Mouse (Mus musculus): Measurements from ENCODE around the gene Gm19345.

Gm19345 gene

DNA sequence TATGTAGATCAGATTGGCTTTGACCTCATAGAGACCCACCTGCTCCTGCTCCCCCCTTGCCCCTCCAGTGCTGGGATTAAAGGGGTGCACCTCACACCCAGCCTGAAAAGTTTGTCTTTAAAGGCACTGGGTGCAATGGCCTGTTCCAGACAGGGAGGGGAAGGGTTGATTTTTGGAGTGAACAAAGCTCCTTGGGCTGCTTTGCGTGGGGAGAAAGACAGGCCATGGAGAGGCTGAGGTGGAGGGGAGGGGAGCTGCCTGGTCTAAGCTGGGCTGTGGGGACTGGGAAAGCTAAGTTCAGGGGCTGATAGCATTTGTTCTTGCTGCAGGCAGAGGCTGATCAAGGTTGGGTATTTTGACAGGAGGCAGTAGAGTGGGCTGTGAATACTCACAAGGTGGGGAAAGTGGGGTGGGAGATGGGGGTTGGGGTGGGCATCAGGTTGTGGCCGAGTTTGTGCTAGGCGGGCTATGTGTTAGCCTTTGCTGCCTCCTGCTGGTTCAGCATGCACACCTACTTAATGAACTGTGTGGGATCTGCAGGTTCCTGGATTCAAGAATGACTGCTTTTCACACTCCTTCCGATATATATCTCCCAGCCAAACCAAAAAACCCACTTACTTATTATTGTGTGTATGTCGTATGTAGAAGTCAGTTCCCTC is 20.3 kb downstream of the Gm19345 start:
- in situ Hi-C loops (cut with MboI): no loop called here

GRCm38 (mm10) chr7:19875948-19876682 is 24.3 kb downstream of the Gm19345 start:
- in situ Hi-C loops (cut with MboI): no loop called here

GRCm38 (mm10) chr7:19876781-19877425 is 25.1 kb downstream of the Gm19345 start:
- in situ Hi-C loops (cut with MboI): no loop called here

DNA sequence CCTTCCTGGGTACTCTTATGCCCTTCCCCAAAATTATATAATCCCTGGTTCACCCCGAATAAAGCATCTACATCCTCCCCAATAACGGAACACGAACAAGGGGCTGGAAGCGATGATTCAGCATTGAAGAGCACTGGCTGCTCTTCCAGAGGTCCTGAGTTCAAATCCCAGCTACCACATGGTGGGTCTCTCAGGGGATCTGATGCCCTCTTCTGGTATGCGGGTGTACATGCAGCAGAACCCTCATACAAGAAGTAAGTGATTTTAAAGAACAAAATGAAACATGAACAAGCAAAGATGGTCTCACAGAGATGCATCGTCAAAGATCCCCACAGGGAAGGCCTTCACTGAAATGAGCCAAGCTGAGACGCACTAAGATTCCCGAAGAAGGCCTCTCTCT is 29.0 kb downstream of the Gm19345 start:
- in situ Hi-C loops (cut with MboI): no loop called here

DNA sequence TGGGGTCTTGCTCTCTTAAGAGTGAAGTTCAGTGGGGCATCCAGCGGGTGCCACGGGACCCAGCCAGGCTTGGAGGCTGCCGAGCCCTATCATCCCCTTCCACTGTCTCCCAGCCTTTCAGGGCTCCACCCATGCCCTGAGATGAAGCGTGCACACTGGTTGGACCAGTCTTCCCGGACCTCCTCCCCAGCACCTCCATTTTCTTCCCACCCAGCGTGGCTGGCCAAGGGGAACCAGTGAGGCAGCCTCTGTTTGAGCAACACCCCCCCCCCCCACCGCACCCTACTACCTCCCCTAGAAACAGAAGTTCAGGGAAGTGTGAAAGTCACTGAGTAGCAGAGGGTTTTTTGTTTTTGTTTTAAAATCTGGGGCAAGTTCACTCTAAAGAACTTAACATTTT is 36.0 kb downstream of the Gm19345 start, which contains the start of gene Ceacam19:
Gene Ceacam19, minus strand, starts transcription at position 117 of the 400 bp plus-strand sequence.
- in situ Hi-C loops (cut with MboI): no loop called here

GRCm38 (mm10) chr7:19889881-19890280 is 38.1 kb downstream of the Gm19345 start:
- in situ Hi-C loops (cut with MboI): no loop called here

All from mature B cell (primary cell).